Mouse (Mus musculus) testis, adult 2 months (tissue): Measurements from ENCODE around the gene Znrf2. TPM values are rescaled to one million over a fixed set of nuclear protein-coding genes. Genes with fewer than 3 reads are reported as not detected.
A peak's percentile ranks its signal among the peaks of the same experiment; 100 is the strongest.

Source experiments
- H3K27ac ChIP-seq: fragments of 200-500 bp; 2 replicates; pipeline ENCODE4 v1.5.1; 2012; ENCODE audit warnings: low read depth, low read length; ENCODE audit not compliant: control insufficient read depth, insufficient read depth
- H3K27me3 ChIP-seq: fragments of 200-500 bp; 2 replicates; pipeline ENCODE4 v1.6.1; 2012; ENCODE audit warnings: mild to moderate bottlenecking, low read length, moderate library complexity; ENCODE audit not compliant: control insufficient read depth, insufficient read depth
- H3K36me3 ChIP-seq: fragments of 200-500 bp; 2 replicates; pipeline ENCODE4 v1.6.1; 2012; ENCODE audit warnings: mild to moderate bottlenecking, low read length; ENCODE audit not compliant: control insufficient read depth, insufficient read depth
- H3K4me1 ChIP-seq: fragments of 200-500 bp; 2 replicates; pipeline ENCODE4 v1.6.1; 2012; ENCODE audit warnings: low read length; ENCODE audit not compliant: control insufficient read depth, insufficient read depth
- H3K4me3 ChIP-seq: fragments of 200-500 bp; 2 replicates; pipeline ENCODE4 v1.5.1; 2012; ENCODE audit warnings: low read depth, mild to moderate bottlenecking, low read length, moderate library complexity, mixed read lengths; ENCODE audit not compliant: control insufficient read depth
- CTCF ChIP-seq: fragments of 200-500 bp; IDR thresholded peaks from 2 replicates; pipeline ENCODE4 v1.5.1; 2012; ENCODE audit warnings: low read depth, mild to moderate bottlenecking, inconsistent platforms, low read length, moderate library complexity; ENCODE audit not compliant: control insufficient read depth, insufficient read depth, insufficient replicate concordance
- POLR2A ChIP-seq: fragments of 200-500 bp; IDR thresholded peaks from 2 replicates; pipeline ENCODE4 v1.6.1; 2012; ENCODE audit warnings: low read depth, mild to moderate bottlenecking, inconsistent platforms, low read length, moderate library complexity; ENCODE audit not compliant: control insufficient read depth
- polyA plus RNA-seq: library from polyadenylated mRNA; depleted of rRNA; stranded (reverse); fragments of >200 nt; gene quantifications from 2 replicates; pipeline ENCODE4 v1.2.3, GENCODE M21; 2012

Gene Znrf2
- polyA plus RNA-seq, 1 experiment = 17.6 TPM

- Histone ChIP-seq H3K27me3 (no peaks in the 10 kb centered on the region), H3K36me3 (no peaks in the 10 kb centered on the region), H3K27ac (no peak overlapping the region), H3K4me3 (no peak overlapping the region), H3K4me1 (no peaks in the 10 kb centered on the region; the same call in 1 of the 2 replicates)
- TF ChIP-seq POLR2A (no peak), CTCF (no peak)
These were observed 13.5 kb downstream of the Znrf2 start for GRCm38 (mm10) chr6:54830048-54830772.

GRCm38 (mm10) chr6:54831069-54831720 is 14.5 kb downstream of the Znrf2 start:
- H3K4me3 ChIP-seq = no peak overlapping the region
- H3K36me3 ChIP-seq = no peaks in the 10 kb centered on the region

GRCm38 (mm10) chr6:54833427-54833826 is 16.7 kb downstream of the Znrf2 start:
- Histone ChIP-seq H3K27ac (no peak overlapping the region), H3K27me3 (no peaks in the 10 kb centered on the region), H3K4me1 (no peaks in the 10 kb centered on the region), H3K4me3 (no peak overlapping the region), H3K36me3 (no peaks in the 10 kb centered on the region)
- TF ChIP-seq CTCF (no peak), POLR2A (no peak)

More at GRCm38 (mm10) chr6:54831069-54831720, 14.5 kb downstream of the Znrf2 start:
- no peak overlapping the region for H3K27ac ChIP-seq
- H3K27me3 ChIP-seq = no peaks in the 10 kb centered on the region
- H3K4me1 ChIP-seq = no peaks in the 10 kb centered on the region; the same call in 1 of the 2 replicates
- TF ChIP-seq POLR2A (no peak), CTCF (no peak)

GRCm38 (mm10) chr6:54836666-54837065 is 19.9 kb downstream of the Znrf2 start:
- no peak overlapping the region for H3K27ac ChIP-seq
- H3K27me3 ChIP-seq = no peaks in the 10 kb centered on the region
- no peaks in the 10 kb centered on the region for H3K36me3 ChIP-seq
- no peak overlapping the region for H3K4me3 ChIP-seq
- TF ChIP-seq CTCF = no peak
- no peak for TF ChIP-seq POLR2A
- no peaks in the 10 kb centered on the region for H3K4me1 ChIP-seq

GRCm38 (mm10) chr6:54841399-54841798 is 24.7 kb downstream of the Znrf2 start:
- no peaks in the 10 kb centered on the region for H3K36me3 ChIP-seq
- H3K4me3 ChIP-seq = no peak overlapping the region
- peaks cover 2% of the 10 kb centered on the region; the same call in 1 of the 2 replicates for H3K4me1 ChIP-seq
- no peak overlapping the region for H3K27ac ChIP-seq
- H3K27me3 ChIP-seq = no peaks in the 10 kb centered on the region
- no peak for TF ChIP-seq CTCF

- no peaks in the 10 kb centered on the region for H3K36me3 ChIP-seq
- peaks cover 2% of the 10 kb centered on the region; the same call in 1 of the 2 replicates for H3K4me1 ChIP-seq
- H3K27ac ChIP-seq = no peak overlapping the region
- H3K27me3 ChIP-seq = no peaks in the 10 kb centered on the region
- no peak overlapping the region for H3K4me3 ChIP-seq
- TF ChIP-seq POLR2A (no peak), CTCF (no peak)
These were observed 25.3 kb downstream of the Znrf2 start for GRCm38 (mm10) chr6:54842041-54842440.

GRCm38 (mm10) chr6:54848546-54848945 is 31.8 kb downstream of the Znrf2 start:
- peaks cover 5% of the 10 kb centered on the region for H3K4me1 ChIP-seq
- no peak overlapping the region for H3K27ac ChIP-seq
- no peak for TF ChIP-seq POLR2A
- no peak for TF ChIP-seq CTCF
- H3K36me3 ChIP-seq = no peaks in the 10 kb centered on the region
- H3K27me3 ChIP-seq = no peaks in the 10 kb centered on the region
- peak overlapping the region; percentile 2; the same call in 1 of the 2 replicates for H3K4me3 ChIP-seq
